Mouse (Mus musculus): ENCODE results near the gene Olfr9.

DNA sequence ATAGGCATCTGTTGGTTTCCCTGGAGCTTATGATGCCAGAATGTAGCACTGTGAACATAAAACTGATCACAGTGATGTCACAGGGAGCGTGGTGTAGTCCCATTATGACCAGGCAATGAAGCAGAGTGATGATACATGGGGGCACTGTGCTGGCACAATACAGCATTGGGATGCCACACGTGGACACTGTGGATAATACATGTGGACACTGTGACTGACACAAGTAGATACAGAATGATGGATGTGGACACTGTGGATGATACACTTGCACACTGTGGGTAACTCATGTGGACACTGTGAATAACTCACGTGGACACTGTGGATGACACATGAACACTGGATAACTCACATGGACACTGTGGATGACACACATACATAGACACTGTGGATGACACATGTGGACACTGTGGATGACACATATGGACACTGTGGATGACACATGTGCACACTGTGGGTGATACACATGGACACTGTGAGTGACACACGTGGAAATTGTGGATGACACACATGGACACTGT, 7.4 kb downstream of the Olfr9 start:
- no peak for TF ChIP-seq CTCF (IDR thresholded peaks at IDR 0.05; ENCODE audit: control insufficient read depth, insufficient read depth, low read length)
- TF ChIP-seq POLR2A (IDR thresholded peaks at IDR 0.05; ENCODE audit: borderline replicate concordance, control insufficient read depth, low read depth, low read length), result no peak
